Mouse (Mus musculus): ENCODE results near the gene Dysf. TPM values are rescaled to one million over a fixed set of nuclear protein-coding genes. Genes with fewer than 3 reads are reported as not detected.

Dysf gene
- polyA plus RNA-seq, 1 experiment = 1.7 TPM

DNA sequence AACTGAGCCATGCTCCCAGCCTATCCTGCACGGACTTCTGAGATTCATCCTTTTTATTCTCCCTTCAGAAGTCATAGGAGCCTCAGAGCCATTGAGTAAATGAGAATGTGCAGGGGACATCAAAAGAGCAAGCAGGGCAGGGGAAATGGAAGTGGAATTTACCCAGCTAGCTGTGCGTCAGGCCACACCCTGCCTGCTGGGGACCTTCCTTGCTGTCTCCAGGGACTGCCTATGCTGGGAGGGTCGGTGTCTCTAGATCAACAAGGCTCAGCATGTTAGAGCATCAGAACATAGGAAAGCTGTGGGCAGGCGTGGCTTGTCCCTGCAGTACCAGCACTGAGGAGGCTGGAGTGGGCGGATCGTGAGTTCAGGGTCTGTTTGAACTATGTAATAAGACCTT, 42.6 kb downstream of the Dysf start:
- TF ChIP-seq POLR2A (IDR thresholded peaks at IDR 0.05; ENCODE audit: control insufficient read depth, low read depth, low read length) = no peak
- TF ChIP-seq CTCF (IDR thresholded peaks at IDR 0.05; ENCODE audit: control insufficient read depth, insufficient read depth, insufficient replicate concordance, low read depth, low read length) = no peak
- H3K27ac ChIP-seq (ENCODE audit: control insufficient read depth, insufficient read depth, low read depth, low read length) = no peak overlapping the region
- H3K27me3 ChIP-seq (ENCODE audit: control insufficient read depth, insufficient read depth, low read length) = no peaks in the 10 kb centered on the region
- no peaks in the 10 kb centered on the region for H3K4me1 ChIP-seq (ENCODE audit: control insufficient read depth, insufficient read depth, low read length)
- H3K4me3 ChIP-seq (ENCODE audit: control insufficient read depth, low read depth, low read length) = no peak overlapping the region
- no peaks in the 10 kb centered on the region for H3K36me3 ChIP-seq (ENCODE audit: control insufficient read depth, insufficient read depth, low read length)

DNA sequence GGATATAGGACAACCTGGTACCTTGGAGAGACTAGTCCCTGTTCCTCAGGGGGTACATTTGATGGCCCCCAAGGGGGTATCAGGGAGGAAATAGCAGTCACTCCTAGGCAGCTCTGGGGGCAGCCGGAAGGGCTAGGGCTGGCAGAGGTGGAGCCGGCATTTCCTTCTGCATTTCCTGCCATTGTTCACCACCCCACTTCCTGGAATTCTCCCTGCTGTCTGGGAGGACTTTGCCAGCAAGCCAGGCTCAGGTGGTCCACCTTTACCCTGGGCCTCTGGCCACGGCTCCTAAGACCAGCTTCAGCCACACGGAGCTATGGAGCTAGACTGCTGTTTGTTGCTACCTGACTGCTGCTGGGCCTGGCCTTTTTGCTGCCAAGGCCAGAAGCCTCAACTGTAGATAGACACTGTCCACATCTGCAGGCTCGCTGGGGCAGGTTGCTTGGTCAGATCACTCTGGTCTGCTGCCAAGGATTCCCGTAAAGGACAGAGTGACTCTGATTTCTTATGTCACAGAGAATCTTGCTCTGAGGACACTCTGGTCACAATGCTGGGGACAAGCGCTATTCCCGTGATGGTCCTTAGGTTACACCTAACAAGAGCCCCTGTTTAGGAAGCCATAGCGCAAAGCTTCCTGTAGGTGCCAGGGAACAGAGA, 45.6 kb downstream of the Dysf start:
- Histone ChIP-seq H3K27me3 (ENCODE audit: control insufficient read depth, insufficient read depth, low read length) (no peaks in the 10 kb centered on the region), H3K4me1 (ENCODE audit: control insufficient read depth, insufficient read depth, low read length) (no peaks in the 10 kb centered on the region), H3K36me3 (ENCODE audit: control insufficient read depth, insufficient read depth, low read length) (no peaks in the 10 kb centered on the region), H3K4me3 (ENCODE audit: control insufficient read depth, low read depth, low read length) (no peak overlapping the region), H3K27ac (ENCODE audit: control insufficient read depth, insufficient read depth, low read depth, low read length) (no peak overlapping the region)
- TF ChIP-seq CTCF (IDR thresholded peaks at IDR 0.05; ENCODE audit: control insufficient read depth, insufficient read depth, insufficient replicate concordance, low read depth, low read length) (no peak), POLR2A (IDR thresholded peaks at IDR 0.05; ENCODE audit: control insufficient read depth, low read depth, low read length) (no peak)

GRCm38 (mm10) chr6:84055619-84056018, 47.2 kb downstream of the Dysf start:
- Histone ChIP-seq H3K4me3 (ENCODE audit: control insufficient read depth, low read depth, low read length) (no peak overlapping the region), H3K27ac (ENCODE audit: control insufficient read depth, insufficient read depth, low read depth, low read length) (no peak overlapping the region), H3K36me3 (ENCODE audit: control insufficient read depth, insufficient read depth, low read length) (no peaks in the 10 kb centered on the region), H3K4me1 (ENCODE audit: control insufficient read depth, insufficient read depth, low read length) (no peaks in the 10 kb centered on the region), H3K27me3 (ENCODE audit: control insufficient read depth, insufficient read depth, low read length) (no peaks in the 10 kb centered on the region)
- TF ChIP-seq POLR2A (IDR thresholded peaks at IDR 0.05; ENCODE audit: control insufficient read depth, low read depth, low read length) = no peak
- TF ChIP-seq CTCF (IDR thresholded peaks at IDR 0.05; ENCODE audit: control insufficient read depth, insufficient read depth, insufficient replicate concordance, low read depth, low read length) = no peak

DNA sequence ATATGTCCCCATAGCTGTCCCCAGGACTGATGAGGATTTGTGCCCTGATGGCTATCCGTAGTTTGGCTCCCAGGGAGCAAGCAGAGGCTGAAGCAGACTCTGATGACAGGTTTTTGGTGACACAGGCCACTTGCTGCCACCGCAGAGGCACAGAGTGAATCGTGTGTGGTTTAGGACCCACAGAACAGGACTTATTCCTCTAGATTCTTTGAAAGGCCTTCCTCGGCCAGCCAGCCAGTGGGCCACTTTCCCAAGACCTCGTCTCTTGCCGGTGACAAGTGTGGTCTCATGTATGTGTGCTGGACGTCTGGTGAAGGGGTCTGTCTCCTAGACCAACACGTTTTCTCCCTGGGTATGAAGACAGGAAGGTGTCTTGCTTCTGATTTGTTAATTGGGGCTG, 48.8 kb downstream of the Dysf start:
- Histone ChIP-seq H3K36me3 (ENCODE audit: control insufficient read depth, insufficient read depth, low read length) (no peaks in the 10 kb centered on the region), H3K27ac (ENCODE audit: control insufficient read depth, insufficient read depth, low read depth, low read length) (no peak overlapping the region), H3K4me1 (ENCODE audit: control insufficient read depth, insufficient read depth, low read length) (no peaks in the 10 kb centered on the region), H3K4me3 (ENCODE audit: control insufficient read depth, low read depth, low read length) (no peak overlapping the region), H3K27me3 (ENCODE audit: control insufficient read depth, insufficient read depth, low read length) (no peaks in the 10 kb centered on the region)
- TF ChIP-seq POLR2A (IDR thresholded peaks at IDR 0.05; ENCODE audit: control insufficient read depth, low read depth, low read length) (no peak), CTCF (IDR thresholded peaks at IDR 0.05; ENCODE audit: control insufficient read depth, insufficient read depth, insufficient replicate concordance, low read depth, low read length) (no peak)

DNA sequence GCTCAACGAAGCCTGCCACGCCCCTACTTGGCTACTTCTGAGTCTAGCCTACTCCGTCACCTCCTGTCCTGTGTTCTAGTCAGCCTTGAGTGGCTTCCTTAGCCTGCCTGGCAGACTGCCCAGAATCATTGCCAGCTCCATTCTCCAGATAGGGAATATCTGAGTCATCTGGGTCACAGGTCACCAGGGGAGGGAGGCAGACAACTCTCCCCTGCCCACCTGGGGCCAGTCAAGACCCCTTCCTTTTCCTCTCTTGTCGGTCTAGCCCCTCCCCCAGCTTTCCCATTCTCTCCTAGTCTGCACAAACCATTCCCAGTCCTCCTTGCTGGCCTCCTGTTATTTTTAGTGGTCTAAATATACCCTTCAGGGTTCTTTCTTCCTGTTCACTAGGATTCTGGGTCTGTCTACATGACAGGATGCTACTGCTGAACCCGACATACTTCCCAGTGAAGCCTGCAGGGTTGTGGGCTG, 50.3 kb downstream of the Dysf start:
- Histone ChIP-seq H3K4me1 (ENCODE audit: control insufficient read depth, insufficient read depth, low read length) (no peaks in the 10 kb centered on the region; the same call in 1 of the 2 replicates), H3K27ac (ENCODE audit: control insufficient read depth, insufficient read depth, low read depth, low read length) (no peak overlapping the region), H3K4me3 (ENCODE audit: control insufficient read depth, low read depth, low read length) (no peak overlapping the region), H3K27me3 (ENCODE audit: control insufficient read depth, insufficient read depth, low read length) (no peaks in the 10 kb centered on the region), H3K36me3 (ENCODE audit: control insufficient read depth, insufficient read depth, low read length) (no peaks in the 10 kb centered on the region)
- no peak for TF ChIP-seq POLR2A (IDR thresholded peaks at IDR 0.05; ENCODE audit: control insufficient read depth, low read depth, low read length)
- no peak for TF ChIP-seq CTCF (IDR thresholded peaks at IDR 0.05; ENCODE audit: control insufficient read depth, insufficient read depth, insufficient replicate concordance, low read depth, low read length)

DNA sequence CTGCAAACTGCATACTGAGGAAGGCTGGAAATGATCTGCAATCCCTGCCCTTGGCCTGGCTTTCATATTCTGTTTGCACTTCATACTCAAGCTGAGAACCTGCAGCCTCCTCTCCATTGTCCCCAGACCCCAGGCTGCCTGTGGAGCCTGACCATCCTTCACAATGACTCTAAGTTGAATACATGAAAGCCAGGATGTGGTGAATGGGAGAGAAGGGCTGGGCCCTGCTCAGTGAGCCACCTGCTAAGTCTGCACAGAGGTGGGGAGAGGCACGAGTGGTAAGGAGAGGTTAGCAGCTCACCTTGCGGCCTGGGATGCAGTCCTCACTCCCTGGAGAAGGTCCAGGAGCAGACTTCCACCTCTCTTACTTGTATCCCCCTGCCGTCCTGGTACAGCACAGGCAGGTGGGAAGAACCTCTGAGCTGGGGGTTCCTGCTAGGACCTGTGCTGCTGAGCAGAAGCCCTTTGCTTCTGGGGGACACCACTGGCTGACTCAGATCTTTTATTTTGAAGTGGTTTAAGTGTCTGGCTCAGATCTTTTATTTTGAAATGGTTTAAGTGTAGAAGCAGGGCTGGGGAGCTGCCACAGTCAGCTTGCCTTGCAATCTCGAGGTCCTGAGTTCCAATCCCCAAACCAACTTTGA, 51.5 kb downstream of the Dysf start:
- Histone ChIP-seq H3K4me3 (ENCODE audit: control insufficient read depth, low read depth, low read length) (no peak overlapping the region), H3K27me3 (ENCODE audit: control insufficient read depth, insufficient read depth, low read length) (no peaks in the 10 kb centered on the region), H3K27ac (ENCODE audit: control insufficient read depth, insufficient read depth, low read depth, low read length) (no peak overlapping the region), H3K4me1 (ENCODE audit: control insufficient read depth, insufficient read depth, low read length) (no peaks in the 10 kb centered on the region; the same call in 1 of the 2 replicates), H3K36me3 (ENCODE audit: control insufficient read depth, insufficient read depth, low read length) (no peaks in the 10 kb centered on the region)
- TF ChIP-seq POLR2A (IDR thresholded peaks at IDR 0.05; ENCODE audit: control insufficient read depth, low read depth, low read length) = no peak
- no peak for TF ChIP-seq CTCF (IDR thresholded peaks at IDR 0.05; ENCODE audit: control insufficient read depth, insufficient read depth, insufficient replicate concordance, low read depth, low read length)

GRCm38 (mm10) chr6:84061328-84061727, 52.9 kb downstream of the Dysf start:
- no peaks in the 10 kb centered on the region for H3K27me3 ChIP-seq (ENCODE audit: control insufficient read depth, insufficient read depth, low read length)
- TF ChIP-seq CTCF (IDR thresholded peaks at IDR 0.05; ENCODE audit: control insufficient read depth, insufficient read depth, insufficient replicate concordance, low read depth, low read length) (peak; percentile 66; the same call in 1 of the 2 replicates), POLR2A (IDR thresholded peaks at IDR 0.05; ENCODE audit: control insufficient read depth, low read depth, low read length) (no peak)
- no peaks in the 10 kb centered on the region for H3K36me3 ChIP-seq (ENCODE audit: control insufficient read depth, insufficient read depth, low read length)
- no peak overlapping the region for H3K27ac ChIP-seq (ENCODE audit: control insufficient read depth, insufficient read depth, low read depth, low read length)
- H3K4me1 ChIP-seq (ENCODE audit: control insufficient read depth, insufficient read depth, low read length) = no peaks in the 10 kb centered on the region; the same call in 1 of the 2 replicates
- no peak overlapping the region for H3K4me3 ChIP-seq (ENCODE audit: control insufficient read depth, low read depth, low read length)
